Mouse (Mus musculus): ENCODE results near the gene Polr2c. TPM values are rescaled to one million over a fixed set of nuclear protein-coding genes. Genes with fewer than 3 reads are reported as not detected.
A peak's percentile ranks its signal among the peaks of the same experiment; 100 is the strongest.
"Not testable (repeated sequence)": the region's sequence is repeated elsewhere in the genome, so short reads cannot be mapped to it uniquely, and the experiment has no call there.

Polr2c gene
- total RNA-seq (2021), result 10 to 100 TPM; 63.3 to 74.8 TPM

DNA sequence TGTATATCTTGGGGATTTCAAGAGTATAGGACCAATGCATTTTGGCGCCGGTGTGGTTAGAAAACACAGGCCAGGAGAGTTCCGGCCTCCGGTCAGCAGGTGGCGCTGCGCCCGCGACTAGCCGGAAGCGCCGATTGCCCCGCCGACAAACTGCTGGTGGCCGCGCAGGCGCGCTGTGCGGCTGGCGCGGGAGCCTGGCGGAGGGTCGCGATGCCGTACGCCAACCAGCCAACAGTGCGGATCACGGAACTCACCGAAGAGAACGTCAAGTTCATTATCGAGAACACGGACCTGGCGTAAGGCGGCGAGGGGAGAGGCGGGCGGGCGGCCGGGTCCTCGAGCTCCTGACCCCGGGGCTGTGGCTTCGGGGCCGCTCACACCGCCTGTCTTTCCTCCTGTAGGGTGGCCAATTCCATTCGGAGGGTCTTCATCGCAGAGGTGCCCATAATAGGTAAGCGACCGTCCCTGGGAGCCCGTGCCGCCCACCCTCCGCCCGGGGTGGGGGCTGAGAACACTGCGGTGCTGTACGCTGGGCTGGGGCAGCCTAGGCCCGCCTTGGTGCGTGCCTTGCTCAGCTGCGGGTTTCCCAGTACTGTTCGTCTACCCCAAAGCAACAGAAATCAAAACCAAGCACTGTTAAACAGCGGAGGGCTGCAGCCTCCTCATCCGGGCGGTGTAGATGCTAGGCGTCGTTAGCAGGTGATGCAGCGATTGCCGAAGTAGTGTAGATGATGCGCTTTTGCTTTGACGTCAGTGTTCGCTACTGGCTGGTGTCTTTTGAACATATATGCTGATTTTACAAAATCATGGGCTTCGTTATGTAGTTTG lies at the start of gene Polr2c:
TSS of gene Polr2c (plus strand) at position 105 of the 828 bp plus-strand sequence.
- peak; percentile 95 for DNase-seq

DNA sequence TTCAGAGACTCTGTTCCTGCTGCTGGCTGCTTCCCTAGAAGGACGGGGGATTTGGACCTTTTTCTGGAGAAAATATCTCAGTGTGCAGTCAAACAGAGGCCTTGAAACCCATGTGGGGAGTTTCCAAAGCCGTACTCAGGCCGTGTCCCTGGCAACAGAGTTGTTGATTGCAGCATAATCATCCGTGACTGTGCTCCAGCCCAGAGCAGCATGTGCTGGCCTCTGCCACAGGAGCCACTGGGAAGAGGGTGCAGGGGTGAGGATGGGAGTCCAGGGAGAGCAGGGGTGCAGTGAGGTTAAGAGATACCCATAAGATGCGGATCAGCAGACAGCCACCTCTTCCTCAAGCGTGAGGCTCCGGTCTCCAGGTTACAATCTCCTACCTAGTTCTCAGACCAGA lies 49.7 kb upstream of the Polr2c start:
- DNase-seq, result no peak

DNA sequence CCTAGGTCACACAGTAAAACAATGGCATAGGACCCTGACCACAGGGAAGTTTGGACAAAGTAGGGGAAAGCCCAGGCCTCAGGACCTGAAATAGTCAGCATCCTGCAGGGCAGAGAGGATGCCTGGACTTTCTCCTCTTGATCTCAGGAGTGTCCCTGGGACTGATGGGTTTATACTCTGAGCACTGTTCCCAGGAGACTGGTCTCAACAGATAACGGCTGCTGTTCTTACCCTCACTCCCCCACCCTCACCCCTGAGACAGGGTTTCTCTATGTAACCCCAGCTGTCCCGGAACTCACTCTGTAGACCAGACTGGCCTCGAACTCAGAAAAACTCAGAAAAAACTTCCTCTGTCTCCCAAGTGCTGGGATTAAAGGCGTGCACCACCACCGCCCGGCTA lies 48.9 kb upstream of the Polr2c start:
- no peak for DNase-seq

DNA sequence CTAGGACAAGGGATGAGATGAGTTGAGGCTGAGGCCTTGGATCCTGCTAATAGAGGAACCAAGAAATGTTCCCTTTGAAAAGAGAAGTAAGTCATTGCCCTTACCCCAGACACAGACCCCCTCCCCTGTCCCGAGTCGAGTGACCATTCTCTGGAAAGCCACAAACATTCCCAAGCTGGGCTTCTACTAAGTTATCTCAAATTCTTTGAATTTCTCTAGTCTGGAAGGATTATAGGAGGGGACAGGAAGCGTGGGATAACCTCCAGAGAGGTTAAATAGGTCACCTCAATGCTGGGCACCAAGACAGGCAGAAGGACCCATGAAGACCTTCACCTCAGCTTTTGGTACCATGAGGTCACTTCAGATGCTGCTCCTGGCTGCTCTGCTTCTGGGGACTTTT lies 47.1 kb upstream of the Polr2c start, which contains the start of gene Ccl17:
TSS of gene Ccl17 (plus strand) at position 301 of the 400 bp plus-strand sequence.
- no peak for DNase-seq

DNA sequence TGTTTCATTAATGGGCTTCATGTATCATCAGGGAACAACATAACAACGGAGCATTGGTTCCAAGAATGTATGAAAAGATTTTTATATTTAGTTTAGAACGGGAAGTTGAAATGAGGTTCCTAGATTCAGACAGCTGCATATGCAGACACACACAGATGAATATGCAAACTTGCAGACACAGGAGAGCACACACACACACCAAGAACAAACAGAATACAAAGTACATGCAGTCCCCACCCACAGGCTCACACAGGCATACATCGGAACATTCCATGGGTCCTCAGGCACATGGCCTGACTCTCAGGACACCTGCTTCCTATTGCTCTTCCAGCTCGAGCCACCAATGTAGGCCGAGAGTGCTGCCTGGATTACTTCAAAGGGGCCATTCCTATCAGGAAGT lies 46.4 kb upstream of the Polr2c start:
- DNase-seq, result no peak

DNA sequence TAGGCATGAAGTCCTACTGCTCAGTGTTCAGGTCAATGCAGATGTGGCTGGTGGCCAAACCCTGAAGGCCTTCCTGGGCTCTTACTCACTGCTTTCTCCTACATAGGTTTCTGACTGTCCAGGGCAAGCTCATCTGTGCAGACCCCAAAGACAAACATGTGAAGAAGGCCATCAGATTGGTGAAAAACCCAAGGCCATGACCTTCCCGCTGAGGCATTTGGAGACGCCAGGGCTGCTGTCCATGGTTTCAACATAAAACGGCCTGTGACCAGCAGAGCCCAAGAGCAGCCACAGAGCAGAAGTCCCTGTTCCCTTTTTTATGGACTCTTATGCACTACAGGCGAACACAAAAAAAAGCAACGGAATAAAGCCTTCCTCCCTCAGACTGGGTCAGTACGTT lies 45.6 kb upstream of the Polr2c start:
- no peak for DNase-seq

DNA sequence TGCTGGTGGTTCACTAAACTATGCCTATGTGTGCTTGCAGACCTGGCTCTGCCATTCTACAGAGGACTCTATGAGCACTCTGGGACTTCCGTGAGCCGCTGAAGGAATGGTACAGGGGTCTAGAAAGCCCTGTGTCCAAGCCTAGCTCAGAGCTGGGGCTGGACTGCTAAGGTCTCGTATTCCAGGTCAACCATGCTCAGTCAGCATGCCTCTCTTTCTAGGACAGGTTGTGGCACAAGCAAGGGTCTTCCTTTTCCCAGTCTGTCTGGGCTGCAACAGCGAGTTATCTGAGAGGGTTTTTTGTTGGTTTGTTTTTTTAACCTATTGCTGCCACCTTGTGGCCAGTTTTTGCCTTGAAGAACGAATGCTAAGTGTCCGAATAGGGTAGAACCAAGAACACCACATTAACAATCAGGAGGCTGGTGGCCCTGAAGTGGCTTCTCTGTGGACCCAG lies 44.6 kb upstream of the Polr2c start:
- DNase-seq, result peak; percentile 90

DNA sequence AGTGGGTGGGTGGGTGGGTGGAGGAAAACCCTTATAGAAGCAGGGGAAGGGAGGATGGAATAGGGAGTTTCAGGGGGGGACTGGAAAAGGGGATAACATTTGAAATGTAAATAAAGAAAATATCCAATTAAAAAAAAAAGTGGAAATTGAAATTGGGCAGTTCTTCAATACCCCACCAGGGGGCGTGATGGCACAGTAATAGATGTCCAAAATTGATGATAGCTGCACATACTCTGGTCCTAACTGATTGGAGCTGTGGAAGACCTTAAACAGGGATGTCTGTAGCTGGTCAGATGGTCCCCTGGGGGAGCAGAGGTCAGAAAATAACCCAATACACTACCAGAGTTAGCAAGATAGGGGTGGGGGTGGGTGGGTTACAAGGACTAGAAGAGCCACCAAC lies 42.7 kb upstream of the Polr2c start:
- peak; percentile 32 for DNase-seq

DNA sequence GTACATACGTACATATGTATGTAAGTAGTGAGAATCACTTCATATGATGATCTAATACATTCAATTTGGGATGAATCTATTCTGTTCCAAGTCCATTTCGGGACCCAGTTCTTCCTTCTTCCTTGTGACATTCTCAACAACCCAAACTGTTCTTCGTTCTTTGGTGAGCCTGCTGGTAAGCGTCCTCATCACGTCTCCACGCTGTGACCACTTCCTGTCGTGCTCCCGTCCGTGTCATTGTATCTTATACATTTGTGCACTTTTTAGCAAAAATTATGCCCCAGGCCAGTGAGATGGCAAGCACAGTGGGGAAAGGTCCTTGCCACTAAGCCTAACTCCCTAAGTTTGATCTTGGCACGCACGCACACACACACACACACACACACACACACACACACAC lies 39.3 kb upstream of the Polr2c start:
- DNase-seq, result no peak

DNA sequence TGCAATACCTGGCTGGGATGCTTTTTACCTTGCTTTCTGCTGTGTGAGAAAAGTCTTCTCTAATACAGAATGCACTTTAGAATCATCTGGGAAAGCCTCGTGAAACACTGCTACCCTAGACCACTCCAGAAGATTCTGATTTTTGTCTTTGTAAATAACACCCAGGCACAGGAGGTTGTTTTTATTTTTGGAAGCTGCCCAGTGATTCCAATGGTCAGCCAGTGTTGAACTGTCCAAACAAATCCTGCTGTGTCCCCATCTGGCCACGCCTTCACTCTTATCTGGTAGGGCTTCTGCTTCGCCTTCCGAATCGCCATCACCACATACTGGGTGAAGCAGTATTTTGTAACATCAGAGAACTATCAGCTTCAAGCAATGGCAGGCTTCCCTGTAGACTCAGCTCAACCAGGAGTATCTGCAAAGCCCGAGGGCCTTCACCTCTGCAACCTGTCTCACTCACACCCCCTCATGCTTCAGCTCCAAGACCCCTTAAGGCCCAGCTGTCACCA lies 37.5 kb upstream of the Polr2c start:
- DNase-seq, result no peak

DNA sequence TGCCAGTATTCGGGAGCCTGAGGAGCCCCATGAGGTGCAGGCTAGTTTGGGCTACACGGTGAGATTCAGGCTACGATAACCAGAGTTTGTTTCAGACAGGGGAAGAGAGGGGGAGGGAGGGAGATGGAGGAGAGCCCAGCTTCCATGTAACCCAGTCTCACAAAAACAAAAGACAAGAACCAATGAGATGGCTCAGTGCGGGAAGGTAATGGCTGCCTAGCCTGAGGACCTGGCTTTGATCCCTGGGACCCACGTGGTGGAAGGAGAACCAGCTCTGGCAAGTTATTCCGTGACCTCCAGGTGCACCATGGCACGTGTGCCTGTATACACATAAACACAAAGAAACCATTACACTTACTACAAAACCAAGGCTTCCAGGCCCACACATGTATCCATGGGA lies 36.7 kb upstream of the Polr2c start:
- no peak for DNase-seq

DNA sequence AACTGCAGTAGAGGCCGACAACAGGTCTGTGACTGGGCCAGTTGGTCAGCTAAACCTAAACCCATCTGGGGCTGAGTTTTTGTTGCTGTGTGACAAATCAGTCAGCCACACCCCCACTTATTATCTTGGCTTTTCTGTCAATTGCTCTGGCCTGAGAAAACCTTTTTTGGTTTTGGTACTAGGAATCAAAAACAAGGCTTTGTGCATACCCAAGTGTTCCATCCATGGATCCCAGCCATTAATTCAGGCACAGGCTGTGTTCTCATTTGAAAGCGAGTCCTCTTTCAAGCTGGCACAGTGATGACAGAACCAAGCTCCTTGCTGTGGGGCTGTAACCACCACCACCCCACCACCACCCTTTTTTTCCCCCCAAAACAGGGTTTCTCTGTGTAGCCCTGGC lies 35.9 kb upstream of the Polr2c start:
- no peak for DNase-seq

DNA sequence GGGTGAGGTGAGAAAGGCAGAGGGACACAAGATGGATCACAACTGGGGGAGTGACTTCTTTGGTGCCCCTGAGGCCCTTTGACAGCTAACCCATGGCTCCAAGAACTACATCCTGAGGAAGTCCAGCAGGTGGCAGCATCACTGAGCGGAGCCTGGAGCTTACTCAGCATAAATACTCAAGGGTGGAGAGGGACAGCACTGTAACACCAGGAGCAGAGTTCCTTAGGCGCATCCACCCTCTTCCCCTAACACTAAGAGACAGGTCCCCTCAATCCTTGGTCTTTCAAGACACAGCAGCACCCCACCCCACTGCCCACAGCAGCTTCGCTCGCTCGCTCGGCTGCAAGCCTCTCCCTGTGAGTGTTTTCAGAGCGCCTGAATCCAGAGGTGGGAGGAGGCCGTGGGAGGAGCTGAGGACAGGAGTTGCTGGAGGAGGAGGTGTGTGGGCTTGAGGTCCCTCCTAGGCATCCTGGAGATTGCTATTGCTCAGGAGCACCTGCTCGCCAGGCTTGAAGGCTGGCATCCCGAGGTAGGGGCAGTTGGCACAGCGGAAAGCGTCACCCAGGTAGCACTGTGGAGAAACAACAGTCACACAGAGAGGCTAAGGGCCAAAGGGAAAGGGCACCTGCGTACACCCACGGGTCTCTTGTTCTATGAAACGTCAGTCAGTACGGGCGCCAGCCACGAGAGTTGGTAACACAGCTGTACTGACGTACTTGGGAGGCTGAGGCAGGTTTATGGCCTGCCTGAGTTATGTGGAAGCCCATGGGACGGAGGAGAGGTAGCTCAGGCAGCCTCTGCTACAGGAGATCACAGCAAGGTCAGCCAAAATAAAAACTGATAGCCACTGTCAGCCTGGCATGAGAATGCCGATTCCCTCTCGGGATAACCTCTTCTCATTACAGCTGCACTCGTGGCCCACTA lies 34.4 kb upstream of the Polr2c start:
- peak; percentile 77 for DNase-seq

DNA sequence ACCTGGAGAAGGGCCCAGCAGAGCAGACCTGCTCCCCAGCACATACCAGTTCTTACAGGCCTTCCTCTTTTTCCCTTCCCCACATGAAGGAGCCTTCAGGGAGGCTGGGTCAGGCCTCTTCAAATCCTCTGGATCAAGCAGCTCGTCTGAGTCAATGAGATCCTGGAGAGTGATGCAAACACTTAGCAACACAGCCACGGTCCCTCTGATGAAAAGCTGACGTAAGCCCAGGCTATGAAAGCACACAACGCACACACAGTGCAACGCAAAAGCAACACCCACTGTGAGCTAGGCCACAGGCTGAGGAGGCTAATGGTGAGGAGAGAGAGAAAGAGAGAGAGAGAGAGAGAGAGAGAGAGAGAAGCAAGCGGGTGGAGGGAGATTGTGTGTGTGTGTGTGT lies 32.1 kb upstream of the Polr2c start:
- no peak for DNase-seq

DNA sequence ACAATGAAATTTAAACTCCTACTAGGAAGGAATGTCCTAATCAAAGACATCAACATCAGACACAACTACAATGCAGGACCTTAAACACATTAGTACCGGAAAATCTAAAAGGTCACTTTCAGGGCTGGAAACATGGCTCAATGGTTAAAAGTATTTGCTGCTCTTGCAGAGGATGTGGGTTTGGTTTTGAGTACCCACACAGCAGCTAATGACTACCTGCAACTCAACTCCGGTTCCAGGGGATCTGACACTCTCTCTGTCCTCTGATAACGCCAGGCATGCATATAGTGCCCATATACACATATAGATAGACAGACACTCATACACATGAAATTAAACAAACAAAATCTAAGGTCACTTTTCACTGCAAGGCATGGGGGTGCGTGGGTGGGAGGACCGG lies 31.0 kb upstream of the Polr2c start:
- no peak for DNase-seq

DNA sequence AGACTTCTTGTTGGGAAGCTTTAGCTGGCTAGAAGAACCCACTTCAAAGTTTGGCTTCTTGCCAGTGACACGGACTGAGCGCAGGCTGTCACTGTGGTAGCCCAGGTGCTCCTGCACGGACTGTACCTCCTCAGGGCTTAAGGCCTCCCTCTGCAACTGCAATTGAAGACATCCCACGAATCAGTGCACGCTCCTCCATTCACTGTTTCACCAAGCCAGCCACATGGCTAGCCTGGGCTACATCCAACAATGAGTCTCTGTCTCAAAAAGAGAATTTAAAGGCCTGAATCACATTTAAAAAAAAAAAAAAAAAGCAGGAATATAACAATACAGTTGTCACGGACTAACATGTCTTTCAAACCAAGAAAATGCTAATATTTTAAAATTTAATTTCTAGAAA lies 29.0 kb upstream of the Polr2c start:
- DNase-seq, result no peak

DNA sequence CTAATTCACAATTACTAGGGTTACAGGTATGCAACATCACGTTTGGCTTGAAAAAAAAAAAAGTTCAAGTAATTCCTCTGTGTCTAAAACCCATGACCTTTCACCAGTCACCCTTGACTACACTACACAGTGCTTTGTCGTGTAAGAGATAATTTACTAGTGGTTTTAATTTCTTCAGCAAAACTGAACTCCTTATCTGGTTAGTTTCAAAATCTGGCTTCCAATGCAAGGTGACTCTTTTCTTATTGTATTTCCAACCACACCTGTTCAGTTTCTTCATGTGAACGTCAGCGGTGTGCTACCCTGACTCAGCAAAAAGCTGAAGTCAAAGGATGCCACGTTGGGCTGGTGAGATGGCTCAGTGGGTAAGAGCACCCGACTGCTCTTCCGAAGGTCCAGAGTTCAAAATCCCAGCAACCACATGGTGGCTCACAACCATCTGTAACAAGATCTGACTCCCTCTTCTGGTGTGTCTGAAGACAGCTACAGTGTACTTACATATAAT lies 23.3 kb upstream of the Polr2c start:
- DNase-seq, result not testable (repeated sequence)

DNA sequence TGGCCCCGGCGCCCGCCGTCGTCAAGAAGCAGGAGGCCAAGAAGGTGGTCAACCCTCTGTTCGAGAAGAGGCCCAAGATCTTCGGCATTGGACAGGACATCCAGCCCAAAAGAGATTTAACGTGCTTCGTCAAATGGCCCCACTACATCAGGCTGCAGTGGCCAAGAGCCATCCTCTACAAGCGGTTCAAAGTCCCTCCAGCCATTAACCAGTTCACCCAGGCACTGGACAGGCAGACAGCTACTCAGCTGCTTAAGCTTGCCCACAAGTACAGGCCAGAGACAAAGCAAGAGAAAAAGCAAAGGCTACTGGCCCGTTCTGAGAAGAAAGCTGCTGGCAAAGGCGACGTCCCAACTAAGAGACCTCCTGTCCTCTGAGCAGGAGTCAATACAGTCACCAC lies 21.5 kb upstream of the Polr2c start:
- DNase-seq, result not testable (repeated sequence)

DNA sequence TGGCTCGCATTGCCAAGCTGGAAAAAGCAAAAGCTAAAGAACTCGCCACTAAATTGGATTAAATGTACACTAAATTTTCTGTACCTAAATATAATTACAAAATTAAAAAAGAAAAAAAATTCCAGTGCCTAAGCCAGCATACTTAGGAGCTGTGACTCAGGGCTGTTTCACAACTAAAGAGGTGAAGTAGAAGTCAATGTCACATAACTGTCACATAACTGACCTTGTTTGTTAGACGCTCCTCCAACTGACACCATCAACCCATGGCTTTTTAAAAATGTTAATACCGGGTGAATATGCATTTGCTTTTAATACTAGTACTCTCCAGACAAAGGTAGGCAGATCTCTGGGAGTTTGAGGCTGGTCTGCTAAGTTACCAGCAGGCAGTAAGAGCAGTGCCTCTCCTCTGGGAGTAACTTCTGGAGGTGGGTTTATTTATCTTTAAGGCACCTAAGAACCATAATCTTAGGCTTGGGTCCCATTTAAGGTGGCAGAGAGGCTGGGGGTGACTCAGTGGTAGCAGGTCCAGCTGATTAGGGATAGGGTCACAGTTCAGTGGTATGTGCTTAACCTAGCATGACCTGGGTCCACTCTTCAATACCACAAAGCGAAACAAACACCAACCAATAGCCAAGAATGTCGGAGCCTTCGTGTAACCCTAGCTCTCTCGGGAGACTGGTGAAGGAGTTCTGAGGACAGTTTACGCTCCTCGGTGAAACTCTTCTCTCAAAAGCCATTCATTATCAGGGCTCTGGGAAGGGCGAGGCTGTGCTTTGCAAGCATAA lies 20.6 kb upstream of the Polr2c start:
- DNase-seq, result no peak

DNA sequence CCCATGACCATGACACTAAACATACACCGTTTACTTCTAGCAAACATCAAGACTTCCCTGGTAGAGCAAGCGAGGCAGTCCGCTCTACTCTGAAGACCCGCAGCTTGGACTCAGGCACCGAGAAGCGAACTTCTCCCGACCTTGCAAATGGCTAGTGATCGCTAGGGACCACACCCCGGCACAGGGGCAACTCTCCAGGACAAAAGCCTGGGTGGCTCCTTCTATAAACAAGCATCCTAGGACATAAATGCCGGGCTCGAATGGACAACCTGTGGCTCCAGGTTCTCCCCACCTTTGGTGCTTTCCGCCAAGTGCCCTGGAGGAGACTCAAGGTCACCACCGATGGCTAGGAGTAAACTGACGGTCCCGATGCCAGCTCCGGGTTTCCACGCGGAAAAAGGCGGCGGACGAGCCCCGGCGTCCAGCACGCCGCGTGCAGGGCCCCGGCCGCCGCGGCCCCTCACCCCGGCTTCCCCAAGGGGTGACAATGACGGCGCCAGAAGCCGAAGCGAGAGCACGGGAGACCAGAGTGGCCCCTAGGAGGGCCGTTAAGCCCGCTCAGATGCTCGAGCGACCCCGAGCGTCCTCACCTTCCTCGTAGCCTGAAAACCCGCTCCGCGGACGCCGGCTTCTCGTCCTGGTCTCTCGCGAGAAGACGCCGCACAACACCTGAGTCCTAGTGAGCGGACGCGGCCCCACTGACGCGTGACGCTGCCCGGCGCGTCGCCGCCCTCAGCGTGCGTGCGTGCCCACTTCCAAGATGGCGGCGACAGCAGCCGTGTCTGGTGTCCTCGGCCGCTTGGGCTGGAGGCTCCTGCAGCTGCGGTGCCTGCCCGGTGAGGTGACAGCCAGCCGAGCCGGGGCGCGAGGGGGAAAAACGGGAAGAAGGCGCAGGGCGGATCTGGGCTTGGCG lies 19.3 kb upstream of the Polr2c start, which contains the start of the genes Coq9 and Ciapin1:
TSS of gene Coq9 (plus strand) at position 660 of the 913 bp plus-strand sequence.
TSS of gene Ciapin1 (minus strand) at position 697 of the 913 bp plus-strand sequence.
- DNase-seq, result peak; percentile 96

DNA sequence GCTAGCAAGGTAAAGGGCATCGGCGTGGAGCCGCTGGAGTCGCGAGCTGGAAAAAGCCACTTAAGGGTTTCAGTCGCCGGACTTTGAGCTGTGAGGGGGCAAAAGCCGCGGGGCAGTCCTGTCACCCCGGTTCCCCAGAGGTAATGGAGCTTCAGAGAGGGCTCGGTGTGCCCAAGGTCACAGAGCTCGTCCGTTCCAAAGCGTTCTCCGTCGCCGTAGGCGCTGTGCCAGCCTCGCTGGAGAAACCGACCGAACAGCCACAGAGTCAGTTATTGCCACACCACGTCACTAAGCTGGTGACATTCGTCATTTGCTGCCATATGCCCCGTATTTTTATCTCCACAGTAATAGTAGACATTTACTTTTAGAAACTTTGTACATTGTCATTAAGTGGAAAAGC lies 18.6 kb upstream of the Polr2c start:
- DNase-seq, result peak; percentile 88

Measured in heart, postnatal 4 days (tissue).